Mouse (Mus musculus) ES-E14 (cell line): ENCODE data around the gene Cmss1. TPM values are rescaled to one million over a fixed set of nuclear protein-coding genes. Genes with fewer than 3 reads are reported as not detected.

Source experiments
- DNase-seq: peaks from one replicate; pipeline ENCODE4 v3.0.0-alpha.2; 2013; ENCODE audit warnings: low read depth, low spot score
- H3K27ac ChIP-seq: 2 replicates; pipeline ENCODE4 v1.5.1; 2012; ENCODE audit warnings: low read depth, mild to moderate bottlenecking, low read length, moderate library complexity, mixed read lengths; ENCODE audit not compliant: poor library complexity, insufficient read depth, severe bottlenecking
- H3K36me3 ChIP-seq: 2 replicates; pipeline ENCODE4 v1.6.1; 2012; ENCODE audit warnings: mild to moderate bottlenecking, low read length, moderate library complexity, mixed read lengths; ENCODE audit not compliant: control insufficient read depth, poor library complexity, insufficient read depth, severe bottlenecking
- H3K4me1 ChIP-seq, 2 experiments: fragments of 150-350 bp in 1 of 2; sonication (generic) in 1 of 2; 2 replicates each; pipeline ENCODE4 v1.6.1; 2012; ENCODE audit warnings: low read length in 2 of 2, mild to moderate bottlenecking in 1 of 2, mixed read lengths in 1 of 2; ENCODE audit not compliant: control insufficient read depth in 2 of 2, insufficient read depth in 2 of 2, poor library complexity in 1 of 2
- H3K4me3 ChIP-seq, 2 experiments: fragments of 150-350 bp in 1 of 2; sonication (generic) in 1 of 2; 2 replicates each; pipeline ENCODE4 v1.5.1; 2012; ENCODE audit warnings: low read length in 2 of 2, low read depth in 1 of 2, mild to moderate bottlenecking in 1 of 2, mixed read lengths in 1 of 2; ENCODE audit not compliant: insufficient read depth in 1 of 2, poor library complexity in 1 of 2, severe bottlenecking in 1 of 2
- H3K9ac ChIP-seq: 2 replicates; pipeline ENCODE4 v1.6.1; 2012; ENCODE audit warnings: low read depth, mild to moderate bottlenecking, low read length, mixed read lengths; ENCODE audit not compliant: poor library complexity, insufficient read depth, severe bottlenecking
- H3K9me3 ChIP-seq: fragments of 150-350 bp; sonication (generic); 2 replicates; pipeline ENCODE4 v1.6.1; 2012; ENCODE audit warnings: low read depth, mild to moderate bottlenecking, low read length; ENCODE audit not compliant: control insufficient read depth, insufficient read depth
- CHD2 ChIP-seq: IDR thresholded peaks from 2 replicates; pipeline ENCODE4 v1.6.1; 2014; ENCODE audit warnings: mild to moderate bottlenecking, low read depth, low read length, inconsistent platforms
- HCFC1 ChIP-seq: IDR thresholded peaks from 2 replicates; pipeline ENCODE4 v1.6.1; 2012; ENCODE audit warnings: low read length, inconsistent platforms, borderline replicate concordance; ENCODE audit not compliant: insufficient read depth
- MAFK ChIP-seq: IDR thresholded peaks from 2 replicates; pipeline ENCODE4 v1.6.1; 2014; ENCODE audit warnings: mild to moderate bottlenecking, low read depth, low read length, inconsistent platforms; ENCODE audit not compliant: insufficient read depth
- ZC3H11A ChIP-seq: IDR thresholded peaks from 2 replicates; pipeline ENCODE4 v1.6.1; 2012; ENCODE audit warnings: low read depth, mild to moderate bottlenecking, inconsistent platforms, low read length, borderline replicate concordance
- ZNF384 ChIP-seq: IDR thresholded peaks from 2 replicates; pipeline ENCODE4 v1.6.1; 2012; ENCODE audit warnings: low read depth, low read length, inconsistent platforms
- in situ Hi-C, 2 experiments: fragments of 600-800 bp; cut with MboI; formaldehyde crosslinking; loops; one replicate each; pipeline ENCODE4 v1.15.1; 2025; ENCODE audit warnings: low sequenced_read_pairs in 2 of 2, inconsistent platforms in 1 of 2; ENCODE audit not compliant: unreplicated experiment in 2 of 2
- total RNA-seq: library from RNA; depleted of rRNA; stranded (reverse); fragments of 300-350 nt; gene quantifications from 2 replicates; pipeline ENCODE4 v1.2.3, GENCODE M21; 2012

Cmss1 gene
- total RNA-seq, 1 experiment, result 58.7 TPM

DNA sequence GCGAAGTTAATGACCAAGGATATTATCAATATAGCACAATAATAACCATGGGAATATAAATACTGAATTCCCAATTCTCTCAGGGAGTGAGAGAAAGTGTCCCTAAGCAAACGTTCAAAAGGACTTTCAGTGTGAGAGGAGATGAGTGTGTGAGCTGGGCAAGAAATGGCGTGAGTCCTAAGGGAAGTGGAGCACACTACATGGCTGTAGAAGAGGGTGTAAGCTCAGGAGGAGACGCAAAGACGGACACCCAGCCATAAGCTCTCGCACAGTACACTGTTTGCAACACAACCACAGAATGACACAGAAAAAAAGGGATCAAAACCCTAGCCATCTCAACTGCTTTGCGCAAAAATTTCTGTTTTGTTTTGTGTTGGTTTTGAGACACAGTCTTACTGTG, 93.1 kb downstream of the Cmss1 start:
- Histone ChIP-seq H3K9me3 (no peaks in the 10 kb centered on the region), H3K9ac (no peak overlapping the region), H3K36me3 (no peaks in the 10 kb centered on the region), H3K4me1 (no peaks in the 10 kb centered on the region), H3K27ac (no peak overlapping the region), H3K4me3 (no peak overlapping the region)
- DNase-seq, result no peak
- in situ Hi-C loops, result no loop called here
- TF ChIP-seq CHD2 (no peak), MAFK (no peak), ZC3H11A (no peak), HCFC1 (no peak), ZNF384 (no peak)

DNA sequence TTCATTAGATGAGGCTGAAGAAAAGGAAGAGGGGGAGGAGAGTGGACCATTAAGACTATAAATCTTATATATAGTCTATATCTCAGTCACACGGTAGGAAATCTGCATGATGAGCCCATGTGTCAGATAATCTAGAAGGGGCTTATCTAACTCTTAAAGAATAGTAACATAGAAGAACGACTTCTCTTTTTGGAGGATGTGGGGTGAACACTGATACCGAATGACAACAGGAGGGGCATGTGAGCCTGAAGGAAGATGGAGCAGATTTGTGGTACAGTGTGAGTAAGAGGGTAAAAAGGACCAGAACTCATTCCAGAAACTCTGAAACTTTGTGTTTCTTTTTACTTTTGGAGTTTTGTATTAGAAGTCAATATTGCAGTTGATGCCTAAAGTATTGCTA, 97.6 kb downstream of the Cmss1 start:
- no peak for DNase-seq
- no peak overlapping the region for H3K27ac ChIP-seq
- in situ Hi-C loops, result no loop called here

DNA sequence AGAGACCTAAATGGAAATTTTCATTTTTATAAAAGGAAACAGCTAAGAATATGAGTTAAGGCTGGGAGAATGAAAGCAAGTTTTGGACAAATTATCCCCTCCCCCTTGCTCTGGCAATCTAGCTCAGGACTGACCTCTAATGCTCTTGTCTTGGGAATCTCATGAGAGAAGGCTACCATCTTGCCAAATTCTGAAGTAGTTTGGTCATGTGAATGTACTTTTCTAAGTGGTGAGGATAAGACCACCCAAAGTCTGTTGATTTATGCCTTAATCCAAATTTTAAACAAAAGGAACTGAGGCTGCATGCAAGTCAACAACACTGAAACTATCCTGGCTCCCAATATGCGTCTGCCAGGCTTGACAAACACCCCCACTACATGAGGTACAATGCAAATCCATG, 98.3 kb downstream of the Cmss1 start:
- Histone ChIP-seq H3K36me3 (no peaks in the 10 kb centered on the region), H3K4me3 (no peak overlapping the region), H3K9me3 (no peaks in the 10 kb centered on the region), H3K9ac (no peak overlapping the region), H3K27ac (no peak overlapping the region), H3K4me1 (no peaks in the 10 kb centered on the region)
- no peak for DNase-seq
- in situ Hi-C loops, result no loop called here
- TF ChIP-seq CHD2, result no peak

More for the DNA sequence above, 97.6 kb downstream of the Cmss1 start:
- Histone ChIP-seq H3K36me3 (no peaks in the 10 kb centered on the region), H3K9ac (no peak overlapping the region), H3K4me1 (no peaks in the 10 kb centered on the region), H3K9me3 (no peaks in the 10 kb centered on the region), H3K4me3 (no peak overlapping the region)
- TF ChIP-seq HCFC1 (no peak), ZC3H11A (no peak), CHD2 (no peak), MAFK (no peak), ZNF384 (no peak)

- Histone ChIP-seq H3K27ac (no peak overlapping the region), H3K4me3 (no peak overlapping the region), H3K36me3 (no peaks in the 10 kb centered on the region), H3K9me3 (no peaks in the 10 kb centered on the region), H3K4me1 (no peaks in the 10 kb centered on the region), H3K9ac (no peak overlapping the region)
- no peak for DNase-seq
- in situ Hi-C loops, result no loop called here
- TF ChIP-seq CHD2 (no peak), ZNF384 (no peak), HCFC1 (no peak), MAFK (no peak), ZC3H11A (no peak)
Measured at GRCm38 (mm10) chr16:57506133-57506532, 100.5 kb downstream of the Cmss1 start.

- no peak overlapping the region for H3K9ac ChIP-seq
- no peak overlapping the region for H3K27ac ChIP-seq
- no peaks in the 10 kb centered on the region for H3K36me3 ChIP-seq
- H3K4me1 ChIP-seq, result no peaks in the 10 kb centered on the region
- no peak for DNase-seq
- H3K9me3 ChIP-seq, result no peaks in the 10 kb centered on the region
- no peak for TF ChIP-seq HCFC1
- no peak for TF ChIP-seq ZC3H11A
- no peak for TF ChIP-seq CHD2
- no peak overlapping the region for H3K4me3 ChIP-seq
- in situ Hi-C loops, result no loop called here
Measured at GRCm38 (mm10) chr16:57504728-57505127, 101.9 kb downstream of the Cmss1 start.
